Mouse (Mus musculus) left cerebral cortex, adult 8-10 months (tissue): ENCODE measurements at regions not wholly inside any gene's neighbourhood (a gene's known extent, or its start where the extent isn't known, plus 50 kb on each side); places are given as distances from the start of the nearest gene placed in this dataset.

Experiments used
- DNase-seq, 2 experiments: peaks; one replicate each; pipeline ENCODE4 v3.0.0; 2022; ENCODE audit warnings: low spot score in 2 of 2

- no peak for DNase-seq
Measured at GRCm38 (mm10) chr15:31087607-31088006, 136.5 kb upstream of the Dap start.

- DNase-seq, result peak; percentile 29 to 89
Measured at GRCm38 (mm10) chr15:31091916-31092570, 132.1 kb upstream of the Dap start.

GRCm38 (mm10) chr15:31096206-31096605, 127.9 kb upstream of the Dap start:
- peak in 1 of 2 experiments; percentile 33 for DNase-seq

GRCm38 (mm10) chr15:31097301-31097700, 126.8 kb upstream of the Dap start:
- no peak for DNase-seq

- no peak for DNase-seq
Measured at GRCm38 (mm10) chr15:31104743-31105142, 119.4 kb upstream of the Dap start.

- DNase-seq, result no peak
Measured at GRCm38 (mm10) chr15:31106907-31107306, 117.2 kb upstream of the Dap start.

- no peak for DNase-seq
Measured at GRCm38 (mm10) chr15:31113216-31113615, 110.9 kb upstream of the Dap start.

GRCm38 (mm10) chr15:31117338-31117737, 106.8 kb upstream of the Dap start:
- no peak for DNase-seq

- DNase-seq, result no peak
Measured at GRCm38 (mm10) chr15:31120147-31120546, 104.0 kb upstream of the Dap start.

GRCm38 (mm10) chr15:31125784-31126183, 98.3 kb upstream of the Dap start:
- no peak for DNase-seq

- no peak for DNase-seq
Measured at GRCm38 (mm10) chr15:31126999-31127398, 97.1 kb upstream of the Dap start.

GRCm38 (mm10) chr15:31134891-31135290, 89.2 kb upstream of the Dap start:
- no peak for DNase-seq

GRCm38 (mm10) chr15:31138637-31139036, 85.5 kb upstream of the Dap start:
- DNase-seq, result no peak

- DNase-seq, result no peak
Measured at GRCm38 (mm10) chr15:31141750-31142149, 82.4 kb upstream of the Dap start.

- DNase-seq, result no peak
Measured at GRCm38 (mm10) chr15:31148251-31149145, 75.6 kb upstream of the Dap start.

GRCm38 (mm10) chr15:31149855-31150254, 74.3 kb upstream of the Dap start:
- DNase-seq, result no peak

- peak; percentile 54 to 66 for DNase-seq
Measured at GRCm38 (mm10) chr15:31150546-31151471, 73.3 kb upstream of the Dap start.

GRCm38 (mm10) chr15:31155141-31155540, 69.0 kb upstream of the Dap start:
- no peak for DNase-seq

- DNase-seq, result no peak
Measured at GRCm38 (mm10) chr15:31166543-31167105, 57.5 kb upstream of the Dap start.

GRCm38 (mm10) chr15:31167506-31167905, 56.6 kb upstream of the Dap start:
- DNase-seq, result no peak

- no peak for DNase-seq
Measured at GRCm38 (mm10) chr15:31168191-31168590, 55.9 kb upstream of the Dap start.
